ENCODE assay signal across 8 mouse cellular contexts in genomic region chr10:128536266-128536940, GRCm38 (mm10). TPM values are rescaled to one million over a fixed set of nuclear protein-coding genes. Genes with fewer than 3 reads are reported as not detected.
A peak's percentile ranks its signal among the peaks of the same experiment; 100 is the strongest.
DNase-seq lines count a peak whose midpoint lies in the region; ATAC-seq and TF ChIP-seq lines count a peak whose summit lies in the region.

No protein-coding gene starts in this region.

- 0 out of 2 replicates have a peak, but pooled peaks cover 5% of the 10 kb centered on the region for H3K4me1 ChIP-seq in forebrain, embryonic 13.5 days
- peaks cover 15% of the 10 kb centered on the region for H3K4me1 ChIP-seq in liver, embryonic 16.5 days (ENCODE audit: control insufficient read depth, low read depth, low read length)
- H3K4me1 ChIP-seq in neural tube, embryonic 12.5 days, result no peaks in the 10 kb centered on the region
- no peaks in the 10 kb centered on the region for H3K4me1 ChIP-seq in stomach, postnatal 0 days (replicated peaks; ENCODE audit: control insufficient read depth, insufficient read depth)

- peak; percentile 96 for TF ChIP-seq CTCF in stomach, postnatal 0 days (IDR thresholded peaks at IDR 0.05; ENCODE audit: low read depth)

- no peak overlapping the region for H3K4me3 ChIP-seq in forebrain, embryonic 13.5 days
- peak overlapping the region; percentile 31 for H3K4me3 ChIP-seq in liver, embryonic 16.5 days (ENCODE audit: low read depth, low read length)
- no peak overlapping the region; the same call in 1 of the 2 replicates for H3K4me3 ChIP-seq in neural tube, embryonic 12.5 days
- no peak overlapping the region for H3K4me3 ChIP-seq in stomach, postnatal 0 days (ENCODE audit: low read depth, low read length)

- H3K9me3 ChIP-seq in forebrain, embryonic 13.5 days (replicated peaks), result no peaks in the 10 kb centered on the region
- H3K9me3 ChIP-seq in liver, embryonic 16.5 days (replicated peaks; ENCODE audit: control insufficient read depth, low read length), result no peaks in the 10 kb centered on the region
- H3K9me3 ChIP-seq in neural tube, embryonic 12.5 days, result no peaks in the 10 kb centered on the region
- no peaks in the 10 kb centered on the region for H3K9me3 ChIP-seq in stomach, postnatal 0 days (ENCODE audit: control insufficient read depth, low read length)

- H3K9ac ChIP-seq in forebrain, embryonic 13.5 days, result no peak overlapping the region
- peak overlapping the region; percentile 2 for H3K9ac ChIP-seq in liver, embryonic 16.5 days (ENCODE audit: low read depth, low read length)
- no peak overlapping the region for H3K9ac ChIP-seq in neural tube, embryonic 12.5 days
- no peak overlapping the region for H3K9ac ChIP-seq in stomach, postnatal 0 days (ENCODE audit: low read length)

- TF ChIP-seq EP300 in stomach, postnatal 0 days (optimal IDR thresholded peaks at IDR 0.05), result no peak

- peaks cover 6% of the 10 kb centered on the region; the same call in 1 of the 2 replicates for H3K36me3 ChIP-seq in forebrain, embryonic 13.5 days (ENCODE audit: poor library complexity, severe bottlenecking)
- H3K36me3 ChIP-seq in liver, embryonic 16.5 days (ENCODE audit: control insufficient read depth, insufficient read depth), result no peaks in the 10 kb centered on the region
- peaks cover 6% of the 10 kb centered on the region; the same call in 1 of the 2 replicates for H3K36me3 ChIP-seq in neural tube, embryonic 12.5 days
- H3K36me3 ChIP-seq in stomach, postnatal 0 days (ENCODE audit: control insufficient read depth, insufficient read depth, low read length), result no peaks in the 10 kb centered on the region

- 17% methylated on average over 18 of the region's 18 CpGs for WGBS in forebrain, embryonic 13.5 days
- 13% methylated on average over 18 of the region's 18 CpGs for WGBS in liver, embryonic 16.5 days (ENCODE audit: insufficient replicate concordance)
- 17% methylated on average over 18 of the region's 18 CpGs for WGBS in neural tube, embryonic 12.5 days
- 14% methylated on average over 18 of the region's 18 CpGs for WGBS in stomach, postnatal 0 days

- peak; percentile 94 for DNase-seq in ES-CJ7 (ENCODE audit: low read depth, low spot score)
- peak; percentile 93 to 95 for DNase-seq in heart, postnatal 10 days
- peak; percentile 88 to 91 for DNase-seq in kidney, postnatal 4 days
- DNase-seq in stomach, postnatal 0 days (ENCODE audit: low spot score), result peak; percentile 91

- H3K27me3 ChIP-seq in forebrain, embryonic 13.5 days, result no peaks in the 10 kb centered on the region
- no peaks in the 10 kb centered on the region for H3K27me3 ChIP-seq in liver, embryonic 16.5 days (ENCODE audit: control insufficient read depth, insufficient read depth, low read depth, low read length)
- H3K27me3 ChIP-seq in neural tube, embryonic 12.5 days (replicated peaks), result no peaks in the 10 kb centered on the region
- H3K27me3 ChIP-seq in stomach, postnatal 0 days (ENCODE audit: control insufficient read depth, insufficient read depth, low read length), result no peaks in the 10 kb centered on the region

- 0 out of 2 replicates have a peak overlapping the region, but pooled peaks have one; percentile 10 for H3K27ac ChIP-seq in forebrain, embryonic 13.5 days
- H3K27ac ChIP-seq in liver, embryonic 16.5 days (ENCODE audit: low read length), result peak overlapping the region; percentile 46
- no peak overlapping the region for H3K27ac ChIP-seq in neural tube, embryonic 12.5 days
- no peak overlapping the region for H3K27ac ChIP-seq in stomach, postnatal 0 days (replicated peaks)

- intact Hi-C loops in heart, postnatal 10 days (cut with DNase I), result loop anchor here (2.0 kb wide), 2 partner anchors 18 to 126 kb away; partner anchors contain the start of genes Nabp2 and Rnf41

- peak; percentile 90; the same call in 1 of the 2 replicates for ATAC-seq in cerebellum, adult (ENCODE audit: insufficient number of reproducible peaks, low FRiP score, low TSS enrichment)
- ATAC-seq in forebrain, embryonic 13.5 days, result peak; percentile 87
- peak; percentile 98 for ATAC-seq in liver, embryonic 16.5 days (ENCODE audit: low read depth)
- peak; percentile 85 for ATAC-seq in neural tube, embryonic 12.5 days (ENCODE audit: low FRiP score, low read depth)
- ATAC-seq in stomach, postnatal 0 days (ENCODE audit: low FRiP score, low TSS enrichment), result peak; percentile 92

- H3K4me2 ChIP-seq in forebrain, embryonic 13.5 days, result peak overlapping the region; percentile 41
- H3K4me2 ChIP-seq in liver, embryonic 16.5 days (ENCODE audit: low read depth, low read length), result peak overlapping the region; percentile 51
- peak overlapping the region; percentile 45 for H3K4me2 ChIP-seq in neural tube, embryonic 12.5 days (replicated peaks)
- peak overlapping the region; percentile 9 for H3K4me2 ChIP-seq in stomach, postnatal 0 days (replicated peaks; ENCODE audit: low read depth)

RNA-seq across cellular contexts. Expression of gene Esyt1, which starts 10.7 kb away (rescaled TPM):
- polyA plus RNA-seq in forebrain, embryonic 13.5 days (2015; fragmentation: Nextera tagmentation; extraction: Ambion mirVana), result 7.0 and 7.7 TPM in 2 replicates
- 10 to 100 TPM; 28.5 to 29.9 TPM for total RNA-seq in heart, postnatal 10 days (2021)
- polyA plus RNA-seq in liver, embryonic 16.5 days (2015; fragmentation: Nextera tagmentation; extraction: Ambion mirVana), result 10.3 and 10.5 TPM in 2 replicates
- 38.3 and 45.3 TPM in 2 replicates for polyA plus RNA-seq in neural tube, embryonic 12.5 days (2016; fragmentation: Nextera tagmentation; extraction: Ambion mirVana)
- 15.0 and 15.1 TPM in 2 replicates for polyA plus RNA-seq in stomach, postnatal 0 days (2015; fragmentation: Nextera tagmentation; extraction: Ambion mirVana)

RNA-seq across cellular contexts. Expression of gene Zc3h10, which starts 11.2 kb away (rescaled TPM):
- polyA plus RNA-seq in forebrain, embryonic 13.5 days (2015; fragmentation: Nextera tagmentation; extraction: Ambion mirVana), result 18.3 and 19.4 TPM in 2 replicates
- total RNA-seq in heart, postnatal 10 days (2021), result 10 to 100 TPM in 1 of 2 experiments, 1 to 10 TPM in 1; 9.8 to 10.1 TPM
- polyA plus RNA-seq in liver, embryonic 16.5 days (2015; fragmentation: Nextera tagmentation; extraction: Ambion mirVana), result 4.9 and 5.7 TPM in 2 replicates
- polyA plus RNA-seq in neural tube, embryonic 12.5 days (2016; fragmentation: Nextera tagmentation; extraction: Ambion mirVana), result 18.9 and 20.3 TPM in 2 replicates
- polyA plus RNA-seq in stomach, postnatal 0 days (2015; fragmentation: Nextera tagmentation; extraction: Ambion mirVana), result 7.8 and 8.5 TPM in 2 replicates

RNA-seq across cellular contexts. Expression of gene Rpl41, which starts 12.7 kb away (rescaled TPM):
- polyA plus RNA-seq in forebrain, embryonic 13.5 days (2015; fragmentation: Nextera tagmentation; extraction: Ambion mirVana), result 2,951 and 3,131 TPM in 2 replicates
- 1,000 to 10,000 TPM; 2,064 to 2,152 TPM for total RNA-seq in heart, postnatal 10 days (2021)
- 2,106 and 2,245 TPM in 2 replicates for polyA plus RNA-seq in liver, embryonic 16.5 days (2015; fragmentation: Nextera tagmentation; extraction: Ambion mirVana)
- polyA plus RNA-seq in neural tube, embryonic 12.5 days (2016; fragmentation: Nextera tagmentation; extraction: Ambion mirVana), result 2,521 and 2,605 TPM in 2 replicates
- polyA plus RNA-seq in stomach, postnatal 0 days (2015; fragmentation: Nextera tagmentation; extraction: Ambion mirVana), result 3,550 and 3,693 TPM in 2 replicates

RNA-seq across cellular contexts. Expression of gene Pa2g4, which starts 29.4 kb away (rescaled TPM):
- 173 and 186 TPM in 2 replicates for polyA plus RNA-seq in forebrain, embryonic 13.5 days (2015; fragmentation: Nextera tagmentation; extraction: Ambion mirVana)
- 10 to 100 TPM; 60.0 to 64.4 TPM for total RNA-seq in heart, postnatal 10 days (2021)
- polyA plus RNA-seq in liver, embryonic 16.5 days (2015; fragmentation: Nextera tagmentation; extraction: Ambion mirVana), result 96.2 and 103 TPM in 2 replicates
- polyA plus RNA-seq in neural tube, embryonic 12.5 days (2016; fragmentation: Nextera tagmentation; extraction: Ambion mirVana), result 155 and 156 TPM in 2 replicates
- polyA plus RNA-seq in stomach, postnatal 0 days (2015; fragmentation: Nextera tagmentation; extraction: Ambion mirVana), result 131 and 135 TPM in 2 replicates

RNA-seq across cellular contexts. Expression of gene Myl6b, which starts 37.9 kb away (rescaled TPM):
- 4.1 TPM in 2 replicates for polyA plus RNA-seq in forebrain, embryonic 13.5 days (2015; fragmentation: Nextera tagmentation; extraction: Ambion mirVana)
- total RNA-seq in heart, postnatal 10 days (2021), result 1 to 10 TPM; 4.1 to 4.5 TPM
- 1.8 and 2.0 TPM in 2 replicates for polyA plus RNA-seq in liver, embryonic 16.5 days (2015; fragmentation: Nextera tagmentation; extraction: Ambion mirVana)
- 3.1 and 3.9 TPM in 2 replicates for polyA plus RNA-seq in neural tube, embryonic 12.5 days (2016; fragmentation: Nextera tagmentation; extraction: Ambion mirVana)
- 2.2 and 2.6 TPM in 2 replicates for polyA plus RNA-seq in stomach, postnatal 0 days (2015; fragmentation: Nextera tagmentation; extraction: Ambion mirVana)

Comparison
In these comparisons a context has a peak if more than half of its experiments do, and no peak if none do; other contexts are left out.
1. H3K27ac ChIP-seq: peak in forebrain, embryonic 13.5 days (single experiment) and liver, embryonic 16.5 days (single experiment); none in neural tube, embryonic 12.5 days (single experiment) and stomach, postnatal 0 days (single experiment).
2. Peak in every context shown above with its lines, with median percentiles within 50 percentile points of each other: DNase-seq, ATAC-seq and H3K4me2 ChIP-seq.